Mouse (Mus musculus) adrenal gland, adult 8-10 months (tissue): Measurements from ENCODE around the gene Ubr3. TPM values are rescaled to one million over a fixed set of nuclear protein-coding genes. Genes with fewer than 3 reads are reported as not detected.
"Not testable (repeated sequence)": the region's sequence is repeated elsewhere in the genome, so short reads cannot be mapped to it uniquely, and the experiment has no call there.

Experiments
- DNase-seq: peaks from one replicate; pipeline ENCODE4 v3.0.0; 2022
- total RNA-seq, 4 experiments: library from RNA; stranded (reverse); gene quantifications; 2 replicates each; pipeline ENCODE4 v1.2.4; 2022

The Ubr3 gene
- 10 to 100 TPM; 85.6 to 99.8 (median 95.5) TPM for total RNA-seq

GRCm38 (mm10) chr2:69897039-69897617 lies at the start of gene Ubr3:
Ubr3 (plus strand) TSS chr2:69897246.
- DNase-seq = peak; percentile 96

GRCm38 (mm10) chr2:69849215-69849614 lies 47.8 kb upstream of the Ubr3 start:
- DNase-seq = no peak

- DNase-seq = no peak
These were observed 45.5 kb upstream of the Ubr3 start for GRCm38 (mm10) chr2:69851427-69852058.

- DNase-seq = no peak
These were observed 40.7 kb upstream of the Ubr3 start for GRCm38 (mm10) chr2:69856392-69856791.

- DNase-seq = no peak
These were observed 39.2 kb upstream of the Ubr3 start for GRCm38 (mm10) chr2:69857882-69858281.

- DNase-seq = peak; percentile 21
These were observed 36.0 kb upstream of the Ubr3 start for GRCm38 (mm10) chr2:69860972-69861452.

DNA sequence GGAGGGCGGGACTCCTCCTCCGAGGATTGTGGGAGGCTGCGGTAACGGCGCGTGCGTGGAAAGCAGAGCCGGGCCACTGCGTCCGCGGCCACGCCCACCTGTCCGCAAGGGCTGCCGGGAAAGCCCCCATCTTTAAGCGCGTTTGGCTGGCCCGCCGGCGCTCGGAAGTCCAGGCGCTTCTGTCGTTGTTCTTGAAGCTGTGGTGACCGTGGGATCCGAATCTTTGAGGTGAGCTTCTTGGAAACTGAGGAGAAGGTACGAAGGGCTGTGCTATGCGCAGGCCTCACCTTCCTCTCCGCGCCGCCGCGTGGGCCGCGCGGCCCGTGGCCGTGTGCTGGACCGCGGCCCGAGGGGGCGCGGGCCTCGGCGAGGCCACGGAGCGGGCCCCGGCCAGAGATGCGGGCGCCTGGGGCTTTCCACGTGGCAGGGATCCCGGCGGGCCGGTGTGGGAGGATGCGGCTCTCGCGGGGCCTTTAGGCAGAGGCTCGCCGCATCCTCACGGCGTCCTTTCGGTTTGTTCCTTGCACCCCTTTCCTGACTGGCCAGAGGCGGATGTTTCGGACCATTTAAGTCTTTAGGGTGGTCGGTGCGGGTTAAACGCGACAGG lies 35.5 kb upstream of the Ubr3 start, which contains the start of gene Ssb:
Gene Ssb (plus strand): TSS at position 78 of the 607 bp plus-strand sequence.
- peak; percentile 89 for DNase-seq

DNA sequence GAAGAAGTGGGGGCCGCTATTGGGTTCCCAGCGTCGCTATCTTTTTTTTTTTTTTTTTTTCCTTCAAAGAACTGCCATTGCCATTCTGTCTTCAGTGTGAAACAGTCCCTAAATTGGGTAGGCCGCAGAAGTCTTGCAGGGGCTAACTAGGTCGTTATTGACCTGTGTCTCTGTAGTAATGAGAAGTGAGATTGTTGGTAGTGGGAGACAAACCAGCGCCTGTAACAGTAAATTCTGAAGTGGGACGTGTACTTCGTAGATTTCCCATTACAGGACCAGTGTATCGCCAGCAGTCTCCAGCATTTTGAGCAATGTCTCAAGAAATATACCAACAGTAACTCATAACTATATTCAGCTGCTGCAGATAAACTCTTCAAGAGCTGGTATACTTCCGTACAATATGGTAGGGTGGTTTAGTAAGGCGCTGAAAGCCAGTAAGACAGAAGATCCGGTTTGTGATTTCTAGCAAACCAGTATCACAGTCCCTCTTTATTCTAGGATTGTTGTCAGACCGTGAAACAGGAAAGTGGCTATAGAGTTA lies 34.9 kb upstream of the Ubr3 start:
- DNase-seq = no peak

- DNase-seq = no peak
These were observed 13.1 kb upstream of the Ubr3 start for GRCm38 (mm10) chr2:69883990-69884391.

- no peak for DNase-seq
These were observed 12.5 kb upstream of the Ubr3 start for GRCm38 (mm10) chr2:69884581-69884980.

DNA sequence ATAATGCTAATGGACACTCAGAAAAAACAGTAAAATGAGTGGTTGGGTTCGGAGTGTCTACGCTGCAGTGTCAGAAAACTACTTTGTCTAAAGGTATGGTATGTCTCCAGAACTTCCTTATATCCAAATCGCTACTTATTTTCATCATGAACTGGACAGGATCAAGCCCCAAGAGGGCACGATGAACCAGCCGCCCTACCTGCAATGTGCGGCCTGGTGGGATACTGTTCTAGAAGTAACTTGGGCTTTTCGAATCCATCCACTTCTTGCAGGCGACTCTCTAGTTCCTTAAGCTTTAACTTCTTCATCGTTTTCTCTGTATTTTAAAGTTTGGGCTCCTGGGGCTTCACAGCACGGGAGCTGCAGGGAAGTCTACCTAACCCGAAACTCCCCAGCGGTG lies 12.0 kb upstream of the Ubr3 start:
- no peak for DNase-seq

DNA sequence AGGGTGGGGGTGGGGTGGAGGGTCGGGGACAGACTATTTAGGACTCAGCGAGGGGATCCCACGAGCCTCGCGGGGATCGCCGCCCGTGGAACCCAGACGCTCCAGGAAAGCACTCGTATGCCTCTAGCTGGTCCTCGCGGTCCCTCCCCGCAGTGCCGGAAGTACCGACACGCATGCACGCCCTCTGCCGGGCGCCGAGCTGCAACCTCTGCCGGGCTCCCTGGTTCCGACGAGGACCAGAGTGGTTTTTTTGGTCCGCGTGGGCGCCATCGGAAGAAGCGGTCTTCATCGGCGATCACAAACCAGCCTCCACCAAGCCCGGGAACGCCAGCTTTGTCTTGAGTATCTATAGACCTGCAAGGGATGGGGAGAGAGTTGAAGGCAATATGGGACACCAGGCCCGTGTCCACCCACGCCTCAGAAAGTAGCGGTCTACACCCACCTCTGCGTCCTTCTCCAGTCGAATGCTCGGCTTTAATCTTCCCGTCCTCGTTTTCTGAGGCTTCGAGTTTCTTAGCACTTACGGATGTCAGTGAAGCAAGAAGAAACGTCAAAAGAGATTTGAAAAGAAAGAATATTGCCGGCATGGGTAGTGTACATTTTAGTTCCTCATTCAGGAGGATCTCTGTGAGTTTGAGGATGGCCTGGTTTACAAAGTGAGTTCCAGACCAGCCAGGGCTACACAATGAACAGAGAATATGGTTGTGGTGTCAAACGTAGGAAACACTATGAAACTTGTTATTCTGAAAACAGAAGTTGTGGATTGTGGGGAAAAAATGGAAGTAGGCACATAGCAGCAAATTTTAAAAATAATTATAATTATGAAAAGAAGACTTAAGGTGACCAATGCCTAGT lies 11.4 kb upstream of the Ubr3 start, which contains the start of gene Mettl5:
Gene Mettl5 (minus strand): TSS at position 165 of the 855 bp plus-strand sequence.
- peak; percentile 76 for DNase-seq

- no peak for DNase-seq
These were observed 8.1 kb upstream of the Ubr3 start for GRCm38 (mm10) chr2:69888957-69889356.

DNA sequence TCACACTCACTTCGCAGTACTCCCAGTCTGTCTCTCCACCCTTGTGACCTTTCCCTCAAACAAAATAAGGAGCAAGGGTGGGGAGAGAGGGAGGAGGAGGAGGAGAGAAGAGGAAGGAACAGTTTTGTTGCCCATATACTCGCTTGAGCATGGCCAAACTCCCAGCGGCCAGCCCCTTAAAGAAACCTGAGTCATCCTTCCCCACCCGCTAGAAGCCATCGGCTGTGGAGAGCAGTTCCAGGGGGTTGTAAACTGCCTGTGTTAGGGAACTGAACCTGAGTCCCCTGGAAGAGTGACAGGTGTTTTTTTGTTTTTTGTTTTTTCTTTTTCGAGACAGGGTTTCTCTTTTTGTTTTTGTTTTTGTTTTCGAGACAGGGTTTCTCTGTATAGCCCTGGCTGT lies 6.2 kb upstream of the Ubr3 start:
- DNase-seq = no peak

DNA sequence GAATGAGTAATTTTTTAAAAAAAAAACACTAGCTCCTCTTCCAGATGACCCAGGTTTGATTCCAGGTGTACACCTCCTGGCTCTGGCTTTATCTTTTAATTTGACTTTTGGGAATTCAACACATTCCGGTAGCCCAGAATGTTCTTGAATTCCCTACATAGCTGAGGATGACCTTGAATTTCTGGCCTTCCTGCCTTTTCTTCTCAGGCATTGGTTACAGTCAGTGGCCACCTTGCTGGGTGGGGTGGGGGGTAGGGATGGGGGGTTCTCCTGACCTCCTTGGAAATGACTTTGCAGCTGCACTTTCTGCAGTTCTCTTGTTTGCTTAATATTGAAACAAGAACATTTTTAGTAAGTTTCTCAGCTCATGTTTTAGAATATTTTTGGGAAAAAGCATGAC lies 3.9 kb upstream of the Ubr3 start:
- no peak for DNase-seq

DNA sequence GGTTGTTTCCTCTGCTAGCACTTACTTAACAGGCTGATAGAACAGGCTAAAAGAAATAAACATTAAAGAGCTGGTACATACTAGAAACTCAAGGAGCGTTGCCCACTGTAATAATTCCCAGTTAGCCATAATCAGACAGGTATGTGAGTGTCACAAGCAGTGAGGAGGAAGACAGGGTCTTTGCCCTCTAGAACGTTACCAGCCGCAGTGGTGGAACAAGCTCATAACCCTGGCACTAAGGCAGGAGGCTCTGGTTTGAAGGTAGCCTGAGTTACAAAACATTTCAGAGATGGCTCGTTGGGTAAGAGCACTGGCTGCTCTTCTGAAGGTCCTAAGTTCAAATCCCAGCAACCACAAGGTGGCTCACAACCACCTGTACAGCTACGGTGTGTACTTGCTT lies 3.2 kb upstream of the Ubr3 start:
- DNase-seq = no peak

DNA sequence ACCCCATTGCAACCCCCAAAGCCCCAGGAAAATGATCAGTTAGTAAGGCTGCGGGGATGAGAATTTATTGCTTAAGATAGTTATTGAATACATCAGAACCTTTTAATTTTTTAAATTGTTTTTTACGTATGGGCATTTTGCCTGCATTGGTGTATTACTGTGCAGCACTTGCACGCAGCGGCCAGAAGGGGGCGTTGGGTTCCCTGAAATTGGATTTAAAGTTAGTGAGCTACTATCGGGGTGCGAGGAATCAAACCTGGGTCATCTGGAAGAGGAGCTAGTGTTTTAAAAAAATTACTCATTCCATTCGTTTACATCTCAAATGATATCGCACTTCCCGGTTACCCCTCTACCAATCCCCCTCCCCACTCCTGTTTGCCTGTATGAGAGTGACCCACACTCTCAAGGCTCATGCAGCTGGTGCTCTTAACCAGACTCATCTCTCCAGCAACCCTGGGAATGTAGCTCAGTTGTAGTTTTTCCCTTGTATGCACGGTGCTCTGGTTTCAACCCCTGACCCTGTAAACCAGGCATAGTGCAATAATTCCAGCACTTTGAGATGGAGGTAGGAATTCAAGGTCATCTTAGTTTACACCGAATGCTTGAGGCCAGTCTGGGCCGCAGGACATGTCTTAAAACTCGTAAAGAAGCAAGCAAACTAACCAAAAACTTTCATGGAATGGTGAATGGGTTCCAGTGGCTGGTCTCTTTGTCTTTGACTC lies 1.4 kb upstream of the Ubr3 start:
- no peak for DNase-seq

GRCm38 (mm10) chr2:69896224-69896581 lies 843 bp upstream of the Ubr3 start:
- no peak for DNase-seq

- peak; percentile 58 for DNase-seq
These were observed 851 bp downstream of the Ubr3 start for GRCm38 (mm10) chr2:69897618-69898575.

- no peak for DNase-seq
These were observed 6.5 kb downstream of the Ubr3 start for GRCm38 (mm10) chr2:69903541-69903940.

DNA sequence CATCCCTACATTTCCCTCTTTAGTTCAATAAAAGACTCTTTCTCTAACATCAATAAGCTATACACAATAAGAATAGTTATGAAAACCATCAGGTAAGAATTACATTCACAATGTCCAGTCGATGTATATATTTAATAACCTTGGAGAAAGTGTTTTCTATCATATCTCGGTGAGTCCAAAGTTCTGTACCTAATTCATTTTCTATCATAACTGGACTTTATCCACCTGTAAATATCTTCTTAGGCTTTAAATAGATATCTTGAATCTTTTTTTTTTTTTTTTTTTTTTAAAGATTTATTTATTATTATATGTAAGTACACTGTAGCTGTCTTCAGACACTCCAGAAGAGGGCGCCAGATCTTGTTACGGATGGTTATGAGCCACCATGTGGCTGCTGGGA lies 10.3 kb downstream of the Ubr3 start:
- DNase-seq = not testable (repeated sequence)
